ENCODE assay signal across 8 mouse cellular contexts in the genomic region with DNA sequence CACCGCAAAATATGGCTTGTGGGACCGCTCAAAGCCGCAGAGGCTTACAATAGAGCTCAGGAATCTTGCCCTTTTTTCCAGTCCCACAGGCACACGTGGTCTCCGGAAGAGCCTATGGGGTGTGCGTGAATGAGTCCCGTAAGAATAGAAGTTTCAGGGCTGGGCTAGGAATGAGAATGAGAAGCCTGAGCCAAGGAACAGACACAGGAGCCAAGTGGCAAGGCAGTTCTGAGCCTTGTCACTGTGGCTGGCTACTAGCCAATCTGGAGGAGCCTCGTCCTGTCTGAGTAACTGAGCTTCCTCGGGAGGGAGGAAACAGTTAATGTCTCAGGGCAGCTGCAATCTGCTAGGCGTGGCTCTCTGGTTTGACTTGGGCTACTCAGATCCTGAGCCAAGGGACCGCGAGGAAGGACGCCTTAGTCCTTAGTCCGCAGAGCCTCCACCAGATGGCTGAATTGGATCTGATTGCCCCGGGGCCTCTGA. TPM values are rescaled to one million over a fixed set of nuclear protein-coding genes. Genes with fewer than 3 reads are reported as not detected.
DNase-seq lines count a peak whose midpoint lies in the region; ATAC-seq and TF ChIP-seq lines count a peak whose summit lies in the region.

TSS of gene Trim16 (plus strand) at position 173 of the 483 bp plus-strand sequence.

- H3K36me3 ChIP-seq in hindbrain, embryonic 14.5 days (replicated peaks; ENCODE audit: control insufficient read depth, insufficient read depth) = no peaks in the 10 kb centered on the region

- DNase-seq in frontal cortex, postnatal 36 days (ENCODE audit: low spot score in 2 of 2) = peak; percentile 44 to 52
- peak; percentile 76 for DNase-seq in hindbrain, embryonic 14.5 days (ENCODE audit: low spot score)
- peak; percentile 21 to 26 for DNase-seq in left cerebral cortex, adult 2 months (ENCODE audit: extremely low spot score in 1 of 2, low spot score in 2 of 2)
- DNase-seq in lung, postnatal 4 days = peak; percentile 86 to 91
- DNase-seq in retina, postnatal 7 days (ENCODE audit: low read depth, low spot score) = peak; percentile 19
- peak; percentile 58 for DNase-seq in urinary bladder, adult 2 months (ENCODE audit: low spot score)

- H3K9ac ChIP-seq in hindbrain, embryonic 14.5 days = peak within 1 kb of the TSS; percentile 57

- peaks cover 20% of the 10 kb centered on the region for H3K4me1 ChIP-seq in hindbrain, embryonic 14.5 days (replicated peaks; ENCODE audit: control insufficient read depth, insufficient read depth, low read length)

- TF ChIP-seq CTCF in left cerebral cortex, adult 2 months (IDR thresholded peaks at IDR 0.05) = no peak

- peak within 1 kb of the TSS; percentile 59 for H3K27ac ChIP-seq in hindbrain, embryonic 14.5 days
- H3K27ac ChIP-seq in left cerebral cortex, adult 2 months = peak within 1 kb of the TSS; percentile 56

- WGBS in hindbrain, embryonic 14.5 days = 4% methylated on average over 15 of the region's 15 CpGs

- peak within 1 kb of the TSS; percentile 38 for H3K4me3 ChIP-seq in hindbrain, embryonic 14.5 days (replicated peaks; ENCODE audit: low read length)
- peak within 1 kb of the TSS; percentile 36 for H3K4me3 ChIP-seq in left cerebral cortex, adult 2 months

- intact Hi-C loops in left cerebral cortex, adult 2 months (cut with DNase I) = no loop called here

- H3K27me3 ChIP-seq in hindbrain, embryonic 14.5 days (ENCODE audit: control insufficient read depth, insufficient read depth, low read length) = no peaks in the 10 kb centered on the region

- ATAC-seq in activated CD4-positive, CD25-positive, alpha-beta regulatory T cell, adult 4 months = peak; percentile 32
- ATAC-seq in common myeloid progenitor, adult 5-6 weeks (replicated peaks; ENCODE audit: low read depth, poor library complexity, severe bottlenecking) = peak; percentile 73
- ATAC-seq in hindbrain, embryonic 14.5 days (ENCODE audit: low FRiP score) = peak; percentile 85

- H3K4me2 ChIP-seq in hindbrain, embryonic 14.5 days (replicated peaks) = peak within 1 kb of the TSS; percentile 64

- H3K9me3 ChIP-seq in hindbrain, embryonic 14.5 days (ENCODE audit: control insufficient read depth, low read length) = no peaks in the 10 kb centered on the region

RNA-seq across cellular contexts. Expression of gene Trim16, which starts in this region (rescaled TPM):
- polyA plus RNA-seq in activated CD4-positive, CD25-positive, alpha-beta regulatory T cell, adult 4 months (2017; shearing (Covaris generic)) = 1 to 10 TPM; 2.5 to 7.1 TPM
- total RNA-seq in common myeloid progenitor, adult 5-6 weeks (2017) = 16.1 and 16.3 TPM in 2 replicates
- 7.7 and 8.8 TPM in 2 replicates for polyA plus RNA-seq in hindbrain, embryonic 14.5 days (2014; fragmentation: Nextera tagmentation; extraction: Ambion mirVana)
- 1 to 10 TPM; 2.4 to 4.0 TPM for total RNA-seq in left cerebral cortex, adult 2 months (2021)
- polyA plus RNA-seq in urinary bladder, adult 2 months (2012; rRNA removed) = 23.3 and 33.0 TPM in 2 replicates

Comparison
In these comparisons a context has a peak if more than half of its experiments do, and no peak if none do; other contexts are left out.
1. Peak in every context shown above with its lines: DNase-seq, ATAC-seq, H3K4me3 ChIP-seq and H3K27ac ChIP-seq.
2. ATAC-seq: peak in every context shown above with its lines; median percentile 85 in hindbrain, embryonic 14.5 days; 73 in common myeloid progenitor, adult 5-6 weeks; 32 in activated CD4-positive, CD25-positive, alpha-beta regulatory T cell, adult 4 months.
3. DNase-seq: peak in every context shown above with its lines; median percentile 88 in lung, postnatal 4 days; 76 in hindbrain, embryonic 14.5 days; 58 in urinary bladder, adult 2 months; 48 in frontal cortex, postnatal 36 days; 24 in left cerebral cortex, adult 2 months; 19 in retina, postnatal 7 days.